Mouse (Mus musculus) testis, adult 10 weeks (tissue): ENCODE measurements around the gene Bbs4. TPM values are rescaled to one million over a fixed set of nuclear protein-coding genes. Genes with fewer than 3 reads are reported as not detected.

Source experiments
- polyA plus RNA-seq: library from polyadenylated mRNA; stranded (reverse); fragments of 350-450 nt; fragmentation: Illumina TruSeq; extraction: RNeasy Lipid Tissue Mini Kit (QIAGEN cat#74804); gene quantifications from one replicate; pipeline ENCODE4 v1.2.3, GENCODE M21; 2014; ENCODE audit warnings: low read depth, low replicate concordance

Bbs4 gene
- polyA plus RNA-seq: 26.5 TPM

DNA sequence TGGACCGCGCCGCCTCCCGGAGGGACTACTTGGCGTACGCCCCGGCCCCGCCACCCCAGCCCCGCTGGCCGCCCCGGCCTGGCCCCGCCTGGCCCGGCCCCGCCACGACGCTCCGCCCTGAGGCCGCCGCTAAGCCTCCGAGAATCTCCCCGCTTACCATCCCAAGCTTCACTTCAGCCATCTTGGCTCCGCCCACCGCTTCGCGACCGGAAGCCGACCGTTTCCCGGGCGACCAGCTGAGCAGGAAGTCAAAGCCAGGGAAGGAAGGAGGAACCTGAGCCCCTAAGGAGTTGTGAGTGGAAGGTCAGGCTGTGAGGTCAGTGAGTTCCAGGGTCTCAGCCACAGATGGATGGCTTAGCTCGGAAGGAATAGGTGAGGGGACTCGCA lies at the start of gene Bbs4:
Gene Bbs4 (minus strand): TSS at position 256 of the 387 bp plus-strand sequence.

DNA sequence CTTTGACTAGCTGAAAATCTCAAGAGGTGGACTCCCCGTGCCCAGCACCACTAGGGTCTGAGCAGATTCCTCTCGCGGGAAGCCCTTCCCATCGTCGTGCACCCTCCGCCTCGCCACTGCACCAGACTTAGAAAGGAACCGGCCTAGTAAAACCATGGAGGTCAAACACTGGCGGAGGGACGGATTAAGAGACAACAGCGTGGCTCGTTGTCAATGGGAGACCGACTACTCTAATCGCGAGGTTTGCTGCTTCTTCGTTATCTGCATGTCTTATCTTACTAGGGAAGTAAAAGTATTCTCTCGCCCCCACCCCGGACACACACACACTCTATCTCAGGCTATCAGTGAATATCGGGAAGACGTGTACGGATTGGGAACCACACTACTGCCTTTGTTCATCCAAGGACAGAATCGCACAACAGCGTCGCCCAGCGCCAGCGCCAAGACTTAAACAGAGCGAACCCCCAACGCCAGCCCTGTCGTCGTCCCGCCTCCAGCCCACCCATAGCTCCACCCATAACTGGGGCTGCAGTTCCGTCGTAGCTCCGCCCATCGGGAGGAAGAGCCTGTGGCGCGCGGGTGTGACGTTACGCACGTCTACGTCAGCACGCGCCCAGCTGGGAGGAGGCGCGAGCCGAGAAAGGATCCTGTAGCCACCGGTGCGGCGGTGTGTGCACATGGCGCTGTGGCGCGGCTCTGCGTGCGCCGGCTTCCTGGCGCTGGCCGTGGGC lies 62.2 kb downstream of the Bbs4 start, which contains the start of gene Adpgk:
Gene Adpgk (plus strand): TSS at position 602 of the 731 bp plus-strand sequence.

Other genes starting within 250 kb of the Bbs4 start
- gene Adpgk, start 62.0 kb downstream of the Bbs4 start, polyA plus RNA-seq: 11.1 TPM
- gene Arih1, start 133.1 kb upstream of the Bbs4 start, polyA plus RNA-seq: 503 TPM
- 37.2 TPM for gene Hexa, start 186.0 kb upstream of the Bbs4 start, polyA plus RNA-seq
- gene Tmem202, start 186.3 kb upstream of the Bbs4 start, polyA plus RNA-seq: 71.7 TPM
- 3.1 TPM for gene Celf6, start 224.4 kb upstream of the Bbs4 start, polyA plus RNA-seq